Mouse (Mus musculus) thymus, adult 2 months (tissue): ENCODE results near the gene Plekhj1. TPM values are rescaled to one million over a fixed set of nuclear protein-coding genes. Genes with fewer than 3 reads are reported as not detected.

Experiments used
- DNase-seq: peaks from one replicate; pipeline ENCODE4 v3.0.0; 2021
- H3K27ac ChIP-seq: fragments of 200-500 bp; 2 replicates; pipeline ENCODE4 v1.5.1; 2012; ENCODE audit warnings: low read length, control low read depth; ENCODE audit not compliant: control insufficient read depth, insufficient read depth
- H3K27me3 ChIP-seq: fragments of 200-500 bp; 2 replicates; pipeline ENCODE4 v1.6.1; 2012; ENCODE audit warnings: mild to moderate bottlenecking, low read length, moderate library complexity, mixed read lengths; ENCODE audit not compliant: control insufficient read depth, insufficient read depth
- H3K36me3 ChIP-seq: fragments of 200-500 bp; 2 replicates; pipeline ENCODE4 v1.6.1; 2012; ENCODE audit warnings: mild to moderate bottlenecking, low read length, moderate library complexity; ENCODE audit not compliant: control insufficient read depth, insufficient read depth
- H3K4me1 ChIP-seq: fragments of 200-500 bp; replicated peaks from 2 replicates; pipeline ENCODE4 v1.6.1; 2012; ENCODE audit warnings: low read length; ENCODE audit not compliant: control insufficient read depth, insufficient read depth
- H3K4me3 ChIP-seq: fragments of 200-500 bp; 2 replicates; pipeline ENCODE4 v1.5.1; 2012; ENCODE audit warnings: mild to moderate bottlenecking, low read length, control low read depth, moderate library complexity; ENCODE audit not compliant: control insufficient read depth, insufficient read depth
- CTCF ChIP-seq: fragments of 200-500 bp; IDR thresholded peaks from 2 replicates; pipeline ENCODE4 v1.5.1; 2012; ENCODE audit warnings: mild to moderate bottlenecking, control low read depth, low read length, moderate library complexity, borderline replicate concordance; ENCODE audit not compliant: control insufficient read depth, poor library complexity, insufficient read depth; ENCODE audit errors: extremely low read depth
- POLR2A ChIP-seq: fragments of 200-500 bp; IDR thresholded peaks from 2 replicates; pipeline ENCODE4 v1.6.1; 2012; ENCODE audit warnings: mild to moderate bottlenecking, low read length, control low read depth, moderate library complexity; ENCODE audit not compliant: control insufficient read depth, poor library complexity, insufficient read depth; ENCODE audit errors: extremely low read depth
- WGBS: fragments of 180-500 bp; shearing (Covaris S2); methylation state at CpG from one replicate; pipeline ENCODE4 v1.1.7; 2018; 5-methylcytosine and 5-hydroxymethylcytosine counted together
- polyA plus RNA-seq: library from polyadenylated mRNA; depleted of rRNA; stranded (reverse); fragments of >200 nt; gene quantifications from 2 replicates; pipeline ENCODE4 v1.2.3, GENCODE M21; 2012

The Plekhj1 gene
- polyA plus RNA-seq, 1 experiment, result 153 TPM

DNA sequence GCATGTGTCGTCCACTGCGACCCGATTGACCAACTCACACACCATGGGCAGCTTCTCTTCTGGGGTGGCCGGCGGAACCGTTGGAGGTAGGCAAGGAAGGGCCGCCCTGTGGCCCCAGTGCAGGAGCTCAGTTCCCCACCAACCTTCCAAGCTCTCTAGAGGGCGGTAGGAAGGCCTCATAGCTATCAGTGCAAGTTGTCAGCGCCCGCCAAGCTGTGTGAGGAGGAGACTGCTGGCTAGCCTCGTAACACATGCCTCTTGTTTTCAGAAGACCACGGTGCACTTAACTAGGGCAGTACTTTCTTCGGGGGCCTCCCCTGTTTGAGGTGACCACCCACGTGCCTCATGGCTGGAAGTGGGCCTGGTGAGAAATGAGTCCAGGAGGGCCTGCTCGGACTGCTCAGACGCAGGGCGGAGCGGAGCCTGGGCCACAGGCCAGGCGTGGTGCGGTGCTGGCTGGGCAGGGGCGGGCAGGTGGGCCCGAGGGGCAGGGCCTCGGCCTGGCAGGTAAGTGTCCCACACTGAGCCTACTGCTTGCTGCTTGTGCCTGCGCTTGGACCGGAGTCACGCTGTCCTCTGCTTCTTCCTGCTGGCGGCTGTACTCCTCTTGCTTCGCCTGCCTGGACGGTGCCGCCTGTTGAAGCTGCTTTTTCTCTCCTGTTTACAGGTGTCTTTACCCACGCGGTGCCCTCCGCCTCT, 6.8 kb downstream of the Plekhj1 start:
- peak overlapping the region; percentile 25 for H3K4me3 ChIP-seq
- DNase-seq, result no peak
- TF ChIP-seq CTCF (no peak), POLR2A (no peak)
- peaks cover 32% of the 10 kb centered on the region for H3K4me1 ChIP-seq
- peaks cover 32% of the 10 kb centered on the region for H3K36me3 ChIP-seq
- peak overlapping the region; percentile 65 for H3K27ac ChIP-seq
- H3K27me3 ChIP-seq, result no peaks in the 10 kb centered on the region
- 53% methylated on average over 33 of the region's 33 CpGs for WGBS

- peaks cover 28% of the 10 kb centered on the region for H3K4me1 ChIP-seq
- WGBS, result 96% methylated on average over 19 of the region's 19 CpGs
- no peak for DNase-seq
- TF ChIP-seq POLR2A, result no peak
- TF ChIP-seq CTCF, result no peak
- no peaks in the 10 kb centered on the region for H3K27me3 ChIP-seq
- H3K27ac ChIP-seq, result no peak overlapping the region
- H3K36me3 ChIP-seq, result peaks cover 39% of the 10 kb centered on the region
- no peak overlapping the region for H3K4me3 ChIP-seq
Measured at GRCm38 (mm10) chr10:80790761-80791404, 7.5 kb downstream of the Plekhj1 start.

DNA sequence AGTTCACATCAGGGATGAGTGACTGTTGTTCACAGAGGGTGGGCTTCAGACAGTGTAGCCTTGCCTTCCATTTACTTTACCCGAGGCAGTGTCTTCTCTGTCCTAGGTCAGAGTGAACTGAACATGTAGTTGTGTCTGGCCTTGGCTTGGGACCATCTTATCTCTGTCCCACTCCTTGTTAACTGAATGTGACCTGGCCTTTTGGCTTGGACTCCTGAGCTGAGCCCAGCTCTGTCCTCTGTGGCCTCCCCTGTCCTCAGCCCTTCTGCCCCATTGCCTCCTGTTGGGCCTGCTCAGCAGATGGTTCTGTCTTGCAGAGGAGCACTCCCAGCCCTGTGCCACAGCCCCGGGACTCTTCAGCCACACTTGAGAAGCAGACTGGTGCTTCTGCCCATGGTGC, 10.9 kb downstream of the Plekhj1 start:
- peaks cover 69% of the 10 kb centered on the region for H3K36me3 ChIP-seq
- 98% methylated on average over 2 of the region's 2 CpGs for WGBS
- TF ChIP-seq POLR2A (no peak), CTCF (no peak)

GRCm38 (mm10) chr10:80785963-80786362, 12.5 kb downstream of the Plekhj1 start:
- Histone ChIP-seq H3K36me3 (peaks cover 69% of the 10 kb centered on the region), H3K4me1 (no peaks in the 10 kb centered on the region), H3K27me3 (no peaks in the 10 kb centered on the region), H3K4me3 (no peak overlapping the region), H3K27ac (no peak overlapping the region)
- 97% methylated on average over 11 of the region's 11 CpGs for WGBS
- no peak for DNase-seq
- no peak for TF ChIP-seq CTCF
- no peak for TF ChIP-seq POLR2A

More for the DNA sequence above, 10.9 kb downstream of the Plekhj1 start:
- no peak for DNase-seq
- Histone ChIP-seq H3K4me1 (peaks cover 15% of the 10 kb centered on the region), H3K27me3 (no peaks in the 10 kb centered on the region), H3K4me3 (no peak overlapping the region), H3K27ac (no peak overlapping the region)

DNA sequence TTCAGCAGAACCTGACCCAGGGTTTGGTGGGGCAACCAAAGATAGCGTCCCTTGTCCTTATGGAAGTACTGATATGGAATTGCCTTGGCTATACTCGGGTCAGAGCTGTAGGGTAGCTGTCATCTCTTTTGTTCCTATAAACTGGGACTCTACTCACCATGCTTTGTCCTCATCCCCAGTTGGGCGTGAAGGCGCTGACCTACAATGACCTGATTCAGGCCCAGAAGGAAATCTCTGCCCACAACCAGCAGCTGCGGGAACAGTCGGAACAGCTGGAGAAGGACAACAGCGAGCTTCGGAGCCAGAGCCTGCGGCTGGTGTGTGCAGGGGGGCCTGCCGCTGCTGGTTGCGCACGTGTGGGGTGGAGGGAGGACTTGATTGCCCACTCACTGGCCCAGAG, 13.6 kb downstream of the Plekhj1 start:
- DNase-seq, result no peak
- Histone ChIP-seq H3K27ac (no peak overlapping the region), H3K4me3 (no peak overlapping the region), H3K4me1 (no peaks in the 10 kb centered on the region), H3K27me3 (no peaks in the 10 kb centered on the region), H3K36me3 (peaks cover 74% of the 10 kb centered on the region)
- WGBS, result 97% methylated on average over 12 of the region's 12 CpGs
- no peak for TF ChIP-seq POLR2A
- no peak for TF ChIP-seq CTCF

GRCm38 (mm10) chr10:80784302-80784701, 14.1 kb downstream of the Plekhj1 start:
- Histone ChIP-seq H3K27ac (no peak overlapping the region), H3K36me3 (peaks cover 73% of the 10 kb centered on the region), H3K4me1 (no peaks in the 10 kb centered on the region), H3K27me3 (no peaks in the 10 kb centered on the region), H3K4me3 (no peak overlapping the region)
- TF ChIP-seq CTCF (no peak), POLR2A (no peak)
- WGBS, result 96% methylated on average over 2 of the region's 2 CpGs
- no peak for DNase-seq

DNA sequence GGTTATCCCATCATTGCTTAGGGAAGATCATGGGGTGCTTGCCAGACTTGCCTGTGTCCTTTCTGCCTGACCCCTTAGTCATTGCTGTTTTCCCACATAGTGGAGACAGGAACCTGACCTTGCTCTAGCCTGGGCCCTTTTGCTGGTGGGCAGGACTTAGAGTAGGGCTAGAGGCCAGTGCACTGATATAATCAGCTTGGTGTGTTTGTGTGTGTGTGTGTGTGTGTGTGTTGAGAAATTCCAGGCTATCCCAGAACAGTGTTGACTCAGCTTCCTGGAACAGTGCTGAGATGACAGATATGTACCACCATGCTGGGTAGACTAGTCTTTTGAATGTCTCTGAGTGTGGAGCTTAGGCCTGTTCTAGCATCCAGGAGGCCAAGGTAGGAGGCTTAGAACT, 18.9 kb downstream of the Plekhj1 start:
- H3K4me3 ChIP-seq, result no peak overlapping the region
- H3K27ac ChIP-seq, result no peak overlapping the region
- no peaks in the 10 kb centered on the region for H3K4me1 ChIP-seq
- no peaks in the 10 kb centered on the region for H3K27me3 ChIP-seq
- peaks cover 53% of the 10 kb centered on the region for H3K36me3 ChIP-seq
- TF ChIP-seq CTCF (no peak), POLR2A (no peak)
- DNase-seq, result no peak
